Mouse (Mus musculus) MEL (cell line): ENCODE data around the gene Ildr1. TPM values are rescaled to one million over a fixed set of nuclear protein-coding genes. Genes with fewer than 3 reads are reported as not detected.
A peak's percentile ranks its signal among the peaks of the same experiment; 100 is the strongest.

ENCODE experiments used
- DNase-seq: peaks from one replicate; pipeline ENCODE4 v3.0.0; 2011; ENCODE audit warnings: low read depth, low spot score
- H3K27ac ChIP-seq: 2 replicates; pipeline ENCODE4 v1.5.1; 2012; ENCODE audit warnings: low read depth, mild to moderate bottlenecking, control low read depth, low read length, moderate library complexity; ENCODE audit not compliant: control insufficient read depth
- H3K27me3 ChIP-seq, 2 experiments: fragments of 150-350 bp in 1 of 2; sonication (generic) in 1 of 2; 2 replicates each; pipeline ENCODE4 v1.6.1; 2012; ENCODE audit warnings: low read length in 2 of 2, mild to moderate bottlenecking in 2 of 2, improper control_type of control experiment in 1 of 2, moderate library complexity in 1 of 2; ENCODE audit not compliant: insufficient read depth in 2 of 2, control insufficient read depth in 1 of 2
- H3K36me3 ChIP-seq, 2 experiments: 2 replicates each; pipeline ENCODE4 v1.6.1; 2012 to 2014; ENCODE audit warnings: low read length in 2 of 2, improper control_type of control experiment in 1 of 2, inconsistent platforms in 1 of 2, mild to moderate bottlenecking in 1 of 2; ENCODE audit not compliant: insufficient read depth in 2 of 2, control insufficient read depth in 1 of 2
- H3K4me1 ChIP-seq, 2 experiments: fragments of 150-350 bp in 1 of 2; sonication (generic) in 1 of 2; 2 replicates each; pipeline ENCODE4 v1.6.1; 2012; ENCODE audit warnings: low read length in 2 of 2, improper control_type of control experiment in 1 of 2, mild to moderate bottlenecking in 1 of 2; ENCODE audit not compliant: insufficient read depth in 2 of 2, control insufficient read depth in 1 of 2
- H3K4me3 ChIP-seq, 2 experiments: fragments of 150-350 bp in 1 of 2; sonication (generic) in 1 of 2; 2 replicates each; pipeline ENCODE4 v1.5.1; 2012; ENCODE audit warnings: low read depth in 2 of 2, low read length in 2 of 2, mild to moderate bottlenecking in 2 of 2, moderate library complexity in 2 of 2, control low read depth in 1 of 2, improper control_type of control experiment in 1 of 2; ENCODE audit not compliant: control insufficient read depth in 1 of 2, insufficient read depth in 1 of 2
- H3K79me2 ChIP-seq: 2 replicates; pipeline ENCODE4 v1.6.1; 2012; ENCODE audit warnings: mild to moderate bottlenecking, low read length, moderate library complexity; ENCODE audit not compliant: control insufficient read depth, poor library complexity, insufficient read depth
- H3K9ac ChIP-seq: 2 replicates; pipeline ENCODE4 v1.6.1; 2012; ENCODE audit warnings: low read depth, mild to moderate bottlenecking, control low read depth, low read length, moderate library complexity; ENCODE audit not compliant: control insufficient read depth, poor library complexity, severe bottlenecking
- H3K9me3 ChIP-seq: fragments of 150-350 bp; sonication (generic); replicated peaks from 2 replicates; pipeline ENCODE4 v1.6.1; 2012; ENCODE audit warnings: mild to moderate bottlenecking, low read length, improper control_type of control experiment, moderate library complexity; ENCODE audit not compliant: insufficient read depth
- CHD2 ChIP-seq: IDR thresholded peaks from 2 replicates; pipeline ENCODE4 v1.6.1; 2011; ENCODE audit warnings: low read length, improper control_type of control experiment
- CTCF ChIP-seq, 3 experiments: IDR thresholded peaks in 2 of 3; conservative IDR thresholded peaks in 1 of 3; 2 replicates each; pipeline ENCODE4 v1.5.1; 2011 to 2012; ENCODE audit warnings: low read length in 3 of 3, low read depth in 2 of 3, mild to moderate bottlenecking in 2 of 3, improper control_type of control experiment in 1 of 3, inconsistent platforms in 1 of 3, mixed read lengths in 1 of 3, moderate library complexity in 1 of 3; ENCODE audit not compliant: control insufficient read depth in 1 of 3, insufficient read depth in 1 of 3, poor library complexity in 1 of 3, severe bottlenecking in 1 of 3
- JUND ChIP-seq: IDR thresholded peaks from 2 replicates; pipeline ENCODE4 v1.6.1; 2011; ENCODE audit warnings: low read depth, mild to moderate bottlenecking, improper control_type of control experiment, low read length
- MAFK ChIP-seq: IDR thresholded peaks from 2 replicates; pipeline ENCODE4 v1.6.1; 2011; ENCODE audit warnings: low read depth, mild to moderate bottlenecking, low read length, improper control_type of control experiment, borderline replicate concordance
- MYB ChIP-seq: IDR thresholded peaks from 2 replicates; pipeline ENCODE4 v1.6.1; 2011; ENCODE audit warnings: mild to moderate bottlenecking, low read depth, low read length, improper control_type of control experiment
- MYC ChIP-seq: IDR thresholded peaks from 2 replicates; pipeline ENCODE4 v1.6.1; 2011; ENCODE audit warnings: low read depth, mild to moderate bottlenecking, low read length, improper control_type of control experiment, moderate library complexity
- POLR2AphosphoS5 ChIP-seq: IDR thresholded peaks from 2 replicates; pipeline ENCODE4 v1.6.1; 2012; ENCODE audit warnings: low read depth, borderline replicate concordance, mild to moderate bottlenecking, inconsistent platforms, low read length, moderate library complexity, mixed read lengths
- RAD21 ChIP-seq: IDR thresholded peaks from 2 replicates; pipeline ENCODE4 v1.6.1; 2011; ENCODE audit warnings: mild to moderate bottlenecking, low read depth, low read length, improper control_type of control experiment
- SMC3 ChIP-seq: IDR thresholded peaks from 2 replicates; pipeline ENCODE4 v1.6.1; 2011; ENCODE audit warnings: low read depth, low read length, improper control_type of control experiment
- TAL1 ChIP-seq: IDR thresholded peaks from 2 replicates; pipeline ENCODE4 v1.6.1; 2012; ENCODE audit warnings: mild to moderate bottlenecking, inconsistent platforms, low read length, moderate library complexity, mixed read lengths
- USF1 ChIP-seq: IDR thresholded peaks from 2 replicates; pipeline ENCODE4 v1.6.1; 2014; ENCODE audit warnings: low read depth, mild to moderate bottlenecking, inconsistent platforms, low read length, improper control_type of control experiment, moderate library complexity
- ZNF384 ChIP-seq: IDR thresholded peaks from 2 replicates; pipeline ENCODE4 v1.6.1; 2012; ENCODE audit warnings: low read depth, mild to moderate bottlenecking, inconsistent platforms, low read length, improper control_type of control experiment
- polyA plus RNA-seq, 2 experiments: library from polyadenylated mRNA; stranded (reverse) in 1 of 2; unstranded in 1 of 2; fragments of >175 nt in 1 of 2; fragments of >200 nt in 1 of 2; gene quantifications; 2 replicates each; pipeline versions ENCODE4 v1.2.1 to v1.2.4; 2012; ENCODE audit warnings: low replicate concordance in 2 of 2, low read depth in 1 of 2; ENCODE audit not compliant: insufficient read length in 2 of 2, insufficient read depth in 1 of 2, missing spikeins in 1 of 2
- total RNA-seq: library from RNA; depleted of rRNA; stranded (reverse); fragments of 300-350 nt; gene quantifications from 2 replicates; pipeline ENCODE4 v1.2.3, GENCODE M21; 2012

Gene Ildr1
- total and polyA plus RNA-seq, 3 experiments, result not detected

- Histone ChIP-seq H3K27ac (no peak overlapping the region), H3K9ac (no peak overlapping the region), H3K79me2 (no peaks in the 10 kb centered on the region), H3K36me3 (no peaks in the 10 kb centered on the region), H3K4me3 (no peak overlapping the region), H3K9me3 (no peaks in the 10 kb centered on the region), H3K27me3 (no peaks in the 10 kb centered on the region), H3K4me1 (no peaks in the 10 kb centered on the region)
- TF ChIP-seq MAFK (no peak), CTCF (IDR thresholded peaks at IDR 0.05 in 2 of 3, conservative IDR thresholded peaks at IDR 0.05 in 1 of 3; ENCODE audit: control insufficient read depth in 1 of 3, insufficient read depth in 1 of 3, low read depth in 2 of 3, low read length in 3 of 3, poor library complexity in 1 of 3, severe bottlenecking in 1 of 3) (peak in 2 of 3 experiments; percentile 30 to 31; a peak in 3 of 6 replicates), MYB (no peak), TAL1 (no peak), SMC3 (peak; percentile 35), RAD21 (peak; percentile 34)
- peak; percentile 8 for DNase-seq
Measured at GRCm38 (mm10) chr16:36710794-36711193, 17.0 kb downstream of the Ildr1 start.

- no peaks in the 10 kb centered on the region for H3K36me3 ChIP-seq
Measured at GRCm38 (mm10) chr16:36711760-36712159, 18.0 kb downstream of the Ildr1 start.

GRCm38 (mm10) chr16:36717481-36717880 lies 23.7 kb downstream of the Ildr1 start:
- no peak overlapping the region for H3K4me3 ChIP-seq
- H3K79me2 ChIP-seq, result no peaks in the 10 kb centered on the region
- H3K27ac ChIP-seq, result no peak overlapping the region
- no peaks in the 10 kb centered on the region for H3K9me3 ChIP-seq
- H3K36me3 ChIP-seq, result no peaks in the 10 kb centered on the region; a peak in 1 of 4 replicates
- no peak for DNase-seq
- no peaks in the 10 kb centered on the region for H3K27me3 ChIP-seq
- TF ChIP-seq MYB, result no peak
- TF ChIP-seq POLR2AphosphoS5, result no peak
- no peak for TF ChIP-seq ZNF384
- no peak for TF ChIP-seq MYC
- no peak for TF ChIP-seq JUND
- no peak overlapping the region for H3K9ac ChIP-seq
- H3K4me1 ChIP-seq, result no peaks in the 10 kb centered on the region

More at GRCm38 (mm10) chr16:36711760-36712159, 18.0 kb downstream of the Ildr1 start:
- TF ChIP-seq USF1 (no peak), CHD2 (no peak)
- TF ChIP-seq, all 39 proteins: peak for 0
- H3K4me3 ChIP-seq, result no peak overlapping the region
- no peaks in the 10 kb centered on the region for H3K4me1 ChIP-seq
- H3K79me2 ChIP-seq, result no peaks in the 10 kb centered on the region
- no peak for DNase-seq
- H3K27ac ChIP-seq, result no peak overlapping the region
- no peak overlapping the region for H3K9ac ChIP-seq
- no peaks in the 10 kb centered on the region for H3K27me3 ChIP-seq
- no peaks in the 10 kb centered on the region for H3K9me3 ChIP-seq
